Mouse (Mus musculus) telencephalon, adult 2 months (tissue): ENCODE data around the gene Klhl12.
A peak's percentile ranks its signal among the peaks of the same experiment; 100 is the strongest.
"Not testable (repeated sequence)": the region's sequence is repeated elsewhere in the genome, so short reads cannot be mapped to it uniquely, and the experiment has no call there.

Experiments used
- DNase-seq: peaks from one replicate; pipeline ENCODE4 v3.0.0-alpha.2; 2011; ENCODE audit warnings: low read depth, low spot score

Klhl12 gene

DNA sequence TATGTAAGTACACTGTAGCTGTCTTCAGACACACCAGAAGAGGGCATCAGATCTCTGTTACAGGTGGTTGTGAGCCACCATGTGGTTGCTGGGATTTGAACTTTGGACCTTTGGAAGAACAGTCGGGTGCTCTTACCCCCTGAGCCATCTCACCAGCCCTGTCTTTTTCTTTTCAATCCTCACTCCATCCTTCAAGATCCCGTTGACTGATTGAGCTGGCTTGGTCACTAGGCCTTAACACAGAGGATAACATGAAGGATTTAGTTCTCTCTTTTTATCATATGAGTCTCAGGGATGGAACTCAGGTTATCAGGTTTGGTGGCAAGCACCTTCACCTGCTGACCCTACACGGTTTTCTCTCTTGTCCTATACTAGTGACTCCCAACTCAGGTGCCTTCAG lies 6.8 kb upstream of the Klhl12 start:
- DNase-seq: not testable (repeated sequence)

DNA sequence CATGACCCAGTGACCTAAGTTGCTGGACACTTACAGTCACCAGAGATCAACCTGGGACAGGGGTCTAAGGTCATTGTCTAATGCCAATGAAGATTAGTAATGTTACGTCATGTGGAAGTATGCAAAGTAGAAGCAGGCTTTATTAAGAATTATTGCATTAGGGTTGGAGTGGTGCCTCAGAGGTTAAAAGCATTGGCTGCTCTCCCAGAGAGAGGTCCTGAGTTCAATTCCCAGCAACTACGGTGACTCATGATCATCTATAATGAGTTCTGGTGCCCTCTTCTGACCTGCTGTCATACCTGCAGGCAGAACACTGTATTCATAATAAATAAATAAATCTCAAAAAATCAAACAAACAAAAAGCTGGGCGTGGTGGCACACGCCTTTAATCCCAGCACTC lies 5.1 kb upstream of the Klhl12 start:
- DNase-seq: no peak

DNA sequence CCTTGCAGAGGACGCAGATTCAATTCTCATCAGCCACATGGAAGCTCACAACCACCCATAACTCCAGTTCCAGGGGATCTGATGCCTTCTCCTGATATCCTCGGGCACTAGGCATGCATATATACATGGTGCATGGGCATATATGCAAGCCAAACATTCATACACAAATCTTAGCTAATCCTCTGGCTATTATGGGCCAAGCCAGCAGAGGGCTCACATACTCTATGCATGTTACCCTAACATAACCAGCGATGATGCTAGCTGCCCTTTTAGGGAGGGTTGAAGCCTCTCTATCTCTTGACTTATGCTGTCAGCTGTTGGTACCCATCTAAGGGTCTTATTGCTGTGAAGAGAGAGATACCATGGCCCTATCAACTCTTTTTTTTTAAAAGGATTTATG lies 4.3 kb upstream of the Klhl12 start:
- peak; percentile 4 for DNase-seq

DNA sequence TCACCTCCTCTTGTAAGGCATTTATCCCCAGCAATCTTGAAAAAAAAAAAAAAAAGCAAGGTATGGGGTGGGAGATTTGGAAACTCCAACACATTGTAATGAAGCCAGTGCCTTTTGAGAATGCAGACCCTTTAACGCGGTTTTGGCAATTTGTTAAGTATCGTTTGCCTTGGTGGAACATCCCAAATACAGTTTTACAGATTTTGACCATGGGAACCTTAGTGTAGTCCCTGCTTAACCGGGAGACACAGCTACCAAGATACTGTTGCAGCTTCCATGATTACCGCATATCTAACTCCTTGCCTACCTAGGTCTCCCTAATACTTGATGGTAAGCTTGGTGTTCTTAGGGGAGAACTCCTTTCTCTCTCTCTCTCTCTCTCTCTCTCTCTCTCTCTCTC lies 729 bp downstream of the Klhl12 start:
- no peak for DNase-seq

DNA sequence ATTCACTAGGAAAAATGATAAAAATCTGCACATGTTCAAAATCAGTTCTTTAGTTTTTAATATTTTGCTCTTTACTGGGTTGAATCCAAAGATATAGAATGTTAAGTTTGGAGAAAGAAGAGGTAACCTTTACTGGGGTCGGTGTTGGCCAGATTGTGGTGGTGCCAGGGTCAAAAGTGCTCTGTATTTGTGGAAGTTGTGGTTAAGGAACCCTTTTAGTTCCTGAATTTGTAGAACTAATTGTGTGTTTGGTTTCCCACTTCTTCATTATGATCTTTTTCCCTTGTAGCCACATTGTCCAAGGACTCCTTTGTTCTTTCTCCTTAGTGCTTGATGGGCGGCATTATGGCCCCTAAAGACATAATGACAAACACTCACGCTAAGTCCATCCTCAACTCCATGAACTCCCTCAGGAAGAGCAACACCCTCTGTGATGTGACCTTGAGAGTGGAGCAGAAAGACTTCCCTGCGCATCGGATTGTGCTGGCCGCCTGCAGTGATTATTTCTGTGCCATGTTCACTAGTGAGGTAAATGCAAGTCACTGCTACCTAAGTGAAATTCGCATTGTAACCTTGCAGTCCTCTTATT lies 2.9 kb downstream of the Klhl12 start:
- no peak for DNase-seq

DNA sequence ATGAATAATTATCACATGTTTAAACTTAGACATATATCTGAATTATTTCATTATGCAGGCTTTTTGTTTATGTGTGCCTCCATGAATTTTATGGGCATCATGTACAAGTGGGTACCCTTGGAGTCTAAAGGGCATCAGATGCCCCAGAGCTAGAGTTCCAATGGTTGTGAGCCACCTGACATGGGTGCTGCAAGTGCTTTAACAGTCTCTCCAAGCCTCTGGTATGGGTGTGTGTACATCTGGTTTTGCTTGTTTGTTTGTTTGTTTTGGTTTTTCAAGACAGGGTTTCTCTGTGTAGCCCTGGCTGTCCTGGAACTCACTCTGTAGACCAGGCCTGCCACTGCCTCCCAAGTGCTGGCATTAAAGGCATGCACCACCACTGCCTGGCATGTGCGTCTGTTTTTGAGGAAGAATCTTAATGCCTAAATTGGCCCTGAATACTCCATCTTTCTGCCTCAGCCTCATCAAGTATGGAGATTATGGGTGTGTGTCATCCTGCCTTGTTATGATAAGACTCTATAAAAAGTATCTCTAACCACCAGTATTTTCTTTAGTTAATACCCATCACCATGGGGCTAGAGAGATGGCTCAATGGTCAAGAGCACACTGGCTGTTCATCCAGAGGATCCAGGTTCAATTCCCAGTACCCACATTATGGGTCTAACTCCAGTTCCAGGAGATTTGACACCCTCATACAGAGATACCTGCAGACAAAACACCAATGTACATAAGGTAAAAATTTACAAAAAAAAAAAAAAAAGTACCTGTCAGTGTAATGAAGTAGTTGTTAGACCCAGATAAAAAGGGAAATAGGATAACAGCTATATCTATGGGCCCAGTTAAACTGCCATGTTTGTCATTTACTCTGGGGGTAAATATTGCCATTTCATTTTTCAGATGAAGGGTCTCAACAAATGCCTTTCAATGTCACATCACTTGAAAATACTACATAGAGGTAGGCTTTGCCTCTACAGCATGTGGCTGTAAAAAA lies 5.3 kb downstream of the Klhl12 start:
- DNase-seq: no peak

DNA sequence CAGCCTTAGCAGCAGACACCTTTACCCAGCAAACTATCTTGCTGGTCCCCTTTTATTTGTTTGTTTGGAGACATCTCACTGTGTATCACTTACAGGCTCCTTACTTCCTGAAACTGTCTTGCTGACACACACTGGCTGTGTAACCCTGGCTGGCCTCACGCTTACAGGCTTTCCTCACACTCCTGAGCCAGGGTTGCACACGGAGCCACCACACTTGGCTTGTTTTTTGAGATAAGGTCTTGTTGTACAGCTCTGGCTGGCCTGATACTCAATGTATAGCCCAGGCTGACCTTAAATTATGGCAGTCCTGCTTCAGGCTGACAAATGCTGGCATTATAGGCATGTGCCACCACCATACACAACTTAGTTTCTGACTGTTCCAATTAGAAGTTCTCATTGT lies 29.3 kb downstream of the Klhl12 start:
- no peak for DNase-seq

DNA sequence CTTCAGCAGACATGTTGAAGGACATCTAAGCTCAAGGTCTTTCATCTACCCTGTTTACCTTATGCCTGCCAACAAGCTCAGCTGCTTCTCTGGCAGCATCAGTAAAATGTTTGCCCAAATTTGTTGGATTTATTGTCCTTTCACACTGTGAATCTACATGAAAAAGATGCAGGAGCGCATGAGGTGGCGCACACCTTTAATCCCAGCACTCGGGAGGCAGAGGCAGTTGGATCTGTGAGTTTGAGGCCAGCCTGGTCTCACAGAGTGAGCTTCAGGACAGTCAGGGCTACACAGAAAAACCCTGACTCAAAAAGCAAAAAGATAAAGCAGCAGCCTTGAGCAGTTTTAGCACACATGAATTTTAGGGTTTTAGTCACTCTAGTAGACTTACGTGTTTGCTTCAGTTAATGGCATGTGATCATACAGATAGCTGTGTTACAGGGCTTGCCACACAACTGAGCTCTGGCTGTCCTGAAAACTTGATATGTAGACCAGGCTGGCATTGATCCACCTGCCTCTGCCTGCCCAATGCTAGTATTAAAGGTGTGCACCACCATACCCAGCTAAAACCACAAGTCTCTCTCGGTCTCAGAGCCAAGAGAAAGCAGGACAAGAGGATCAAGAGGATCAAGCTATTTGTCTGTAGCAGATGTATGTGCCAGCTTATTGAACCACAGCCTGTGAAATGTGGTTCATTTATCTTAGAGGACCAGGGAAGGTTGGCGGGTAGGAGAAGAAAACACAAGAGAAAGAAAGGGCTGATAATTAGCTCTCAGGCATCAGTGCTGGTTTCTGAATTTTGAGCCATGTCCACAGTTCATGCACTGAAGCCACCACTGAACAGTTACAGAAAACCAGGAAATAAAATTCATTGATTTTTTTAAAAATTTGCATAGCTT lies 35.8 kb downstream of the Klhl12 start:
- no peak for DNase-seq

DNA sequence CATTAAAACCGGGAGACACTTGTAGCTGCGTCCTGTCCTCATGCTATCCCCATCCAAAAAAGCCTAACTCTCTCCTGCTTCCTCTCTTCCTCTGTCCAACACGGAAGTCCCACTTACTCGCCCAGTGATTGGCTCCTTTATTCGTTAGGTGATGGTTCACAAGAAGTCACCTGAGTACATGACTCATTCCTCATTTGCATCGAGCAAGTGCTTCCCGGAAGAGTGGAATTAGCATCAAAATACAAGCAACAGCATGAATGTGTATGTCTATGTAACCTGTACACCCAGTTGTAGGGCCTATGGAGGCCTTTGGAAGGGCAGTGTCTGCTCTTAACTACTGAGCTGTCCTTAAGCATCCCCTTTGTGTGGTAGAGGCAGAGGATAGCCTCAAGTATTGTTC lies 36.9 kb downstream of the Klhl12 start:
- DNase-seq: no peak

DNA sequence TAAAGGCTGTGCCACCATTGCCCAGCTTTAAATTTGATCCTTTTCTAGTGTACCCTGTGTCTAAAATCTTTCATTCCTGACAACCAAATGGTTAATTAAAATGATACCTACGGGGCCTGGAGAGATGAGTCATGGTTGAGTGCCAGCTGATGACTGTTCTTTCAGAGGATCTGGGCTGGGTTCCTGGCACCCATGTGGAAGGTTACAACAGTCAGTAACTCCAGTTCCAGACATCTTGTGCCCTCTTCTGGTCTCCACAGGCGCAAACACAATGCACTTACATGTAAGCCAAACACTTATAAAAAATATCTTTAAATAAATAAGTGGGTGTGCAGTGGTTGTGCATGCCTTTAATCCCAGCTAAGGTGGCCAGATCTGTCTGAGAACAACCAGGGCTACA lies 38.2 kb downstream of the Klhl12 start:
- DNase-seq: no peak

DNA sequence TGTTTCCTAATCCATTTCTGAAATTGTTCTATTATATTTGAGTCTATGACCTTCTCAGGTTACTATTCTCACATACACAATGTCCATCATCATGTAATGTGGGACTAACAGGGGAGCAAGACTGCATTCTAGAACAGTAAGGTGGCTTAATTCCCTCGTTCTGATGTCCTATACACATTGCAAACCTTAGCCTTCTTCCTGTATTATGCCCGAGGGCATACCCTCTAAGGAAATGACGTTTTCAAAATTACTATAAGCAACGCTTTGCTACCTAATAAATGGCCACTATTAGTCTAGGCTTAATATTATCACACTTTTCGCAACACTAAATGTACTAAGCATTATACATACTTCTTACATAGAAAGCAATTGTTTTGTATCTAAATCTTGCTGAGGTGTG lies 38.6 kb downstream of the Klhl12 start:
- DNase-seq: no peak

DNA sequence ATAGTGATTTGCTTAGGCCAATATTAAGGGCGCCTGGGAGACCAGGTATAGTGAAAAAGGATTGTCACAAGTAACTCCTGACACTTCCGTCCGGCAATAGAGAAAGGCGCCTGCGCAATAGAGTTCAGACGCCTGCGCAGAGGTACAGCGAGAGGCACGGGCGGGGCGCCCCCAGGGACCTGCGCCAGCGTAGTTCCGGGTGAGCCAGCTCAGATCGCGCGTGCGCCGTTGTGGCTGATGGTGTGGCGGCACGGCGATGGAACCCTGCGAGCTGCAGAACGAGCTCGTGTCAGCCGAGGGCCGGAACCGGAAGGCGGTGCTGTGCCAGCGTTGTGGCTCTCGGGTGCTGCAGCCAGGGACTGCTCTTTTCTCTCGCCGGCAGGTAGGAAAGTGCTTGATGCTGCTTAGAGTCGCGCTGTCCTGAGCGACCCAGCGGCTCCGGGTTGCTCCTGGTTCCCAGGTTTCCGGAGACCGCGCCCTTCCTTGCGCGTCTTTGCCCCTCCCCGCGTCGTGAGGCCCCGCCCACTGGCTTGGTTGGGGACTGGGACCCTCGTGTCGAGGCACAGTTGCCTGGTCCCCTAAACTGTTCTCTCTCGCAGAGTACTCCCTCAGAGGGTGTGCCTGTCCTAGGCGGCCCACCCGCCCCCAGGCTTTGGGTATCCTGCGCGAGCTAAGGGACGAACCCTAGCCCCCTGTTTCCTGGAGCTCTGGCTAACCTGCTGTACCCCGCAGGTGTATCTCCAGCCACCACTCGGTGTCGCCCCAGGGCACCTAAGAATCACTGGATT lies 39.3 kb downstream of the Klhl12 start, which contains the start of gene Rabif:
Rabif (plus strand) TSS at position 221 of the 788 bp plus-strand sequence.
- DNase-seq: peak; percentile 95

DNA sequence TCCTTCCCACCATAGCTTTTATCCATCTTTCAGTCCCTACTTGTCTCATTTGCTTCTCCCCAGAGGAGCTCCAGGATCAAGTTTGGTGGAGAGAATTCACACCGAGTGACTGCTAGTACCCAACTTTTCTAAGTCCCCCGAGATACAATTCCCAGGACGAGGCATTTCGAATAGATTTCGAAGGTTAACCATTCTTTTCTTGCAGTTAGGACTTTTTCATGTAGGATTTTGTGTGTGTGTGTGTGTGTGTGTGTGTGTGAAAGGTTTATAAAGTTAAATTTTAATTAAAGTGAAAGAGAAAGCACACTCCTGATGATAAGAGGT lies 39.8 kb downstream of the Klhl12 start:
- no peak for DNase-seq

DNA sequence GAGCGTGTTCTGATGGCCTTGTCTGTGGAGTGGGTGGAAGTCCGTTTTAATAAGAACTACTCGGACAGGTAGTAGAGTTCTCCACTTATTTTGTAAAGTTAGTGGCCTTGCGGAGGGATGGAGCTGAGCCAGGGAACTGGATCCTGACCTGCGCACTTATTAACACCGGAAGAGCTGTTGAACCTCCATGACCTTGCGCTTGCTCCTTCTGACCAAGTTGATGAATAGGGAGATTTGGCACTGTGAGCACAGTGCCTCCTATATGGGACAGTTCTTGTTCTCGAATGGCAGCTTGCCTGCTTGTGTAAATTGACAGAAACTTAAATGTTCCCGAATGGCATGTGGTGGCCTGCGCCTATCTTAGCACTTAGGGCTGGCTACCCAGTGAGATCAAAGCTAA lies 40.7 kb downstream of the Klhl12 start:
- DNase-seq: no peak

DNA sequence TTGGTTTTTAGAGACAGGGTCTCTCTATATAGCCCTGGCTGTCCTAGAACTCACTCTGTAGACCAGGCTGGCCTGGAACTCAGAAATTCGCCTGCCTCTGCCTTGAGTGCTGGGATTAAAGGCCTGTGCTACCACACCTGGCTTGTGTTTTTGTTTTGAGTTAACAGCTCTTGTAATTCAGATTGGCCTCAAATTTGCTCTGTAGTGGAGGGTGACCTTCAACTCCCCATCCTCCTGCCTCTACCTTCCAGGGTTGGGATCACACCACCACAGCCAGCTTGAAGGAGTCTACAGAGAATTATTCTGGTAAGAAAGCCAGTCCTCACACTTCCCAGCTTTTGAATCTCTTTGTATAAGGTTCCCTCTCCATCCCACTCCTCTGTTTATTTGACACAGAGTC lies 45.6 kb downstream of the Klhl12 start:
- no peak for DNase-seq

DNA sequence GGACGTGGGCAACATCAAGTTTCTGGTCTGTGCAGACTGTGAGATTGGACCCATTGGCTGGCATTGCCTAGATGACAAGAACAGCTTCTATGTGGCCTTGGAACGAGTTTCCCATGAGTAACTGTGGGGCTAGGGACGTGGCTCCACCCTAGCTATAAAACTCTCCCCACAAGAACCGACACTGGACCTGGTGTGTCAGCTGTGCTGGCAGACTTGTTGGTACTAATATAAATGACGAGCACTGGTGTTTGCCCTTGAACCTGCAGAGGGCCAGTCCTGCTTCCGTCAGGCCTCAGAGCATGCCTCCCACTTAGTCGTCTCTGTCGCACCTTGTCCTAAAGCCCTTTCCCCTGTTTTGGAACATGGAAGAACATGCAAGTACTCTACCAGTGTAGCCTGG lies 50.9 kb downstream of the Klhl12 start:
- no peak for DNase-seq

DNA sequence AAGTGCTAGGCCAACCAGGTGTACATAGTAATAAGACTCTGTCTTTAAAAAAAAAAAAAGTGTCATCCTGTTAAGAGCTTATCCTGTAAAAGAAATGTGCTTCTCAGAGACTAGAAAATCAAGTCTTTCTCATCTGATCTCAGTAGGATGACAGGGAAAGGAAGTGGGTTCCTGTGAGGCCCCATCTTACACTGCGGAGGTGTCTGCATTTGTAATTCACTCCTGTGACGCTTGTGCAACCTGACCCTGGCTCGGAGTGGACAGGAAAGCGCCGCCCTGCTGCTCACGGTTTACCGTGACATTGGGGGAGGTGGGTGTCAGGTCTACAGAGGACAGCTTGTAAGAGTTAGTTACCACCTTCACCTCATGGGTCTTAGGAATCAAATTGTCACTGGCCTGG lies 54.7 kb downstream of the Klhl12 start:
- DNase-seq: no peak

DNA sequence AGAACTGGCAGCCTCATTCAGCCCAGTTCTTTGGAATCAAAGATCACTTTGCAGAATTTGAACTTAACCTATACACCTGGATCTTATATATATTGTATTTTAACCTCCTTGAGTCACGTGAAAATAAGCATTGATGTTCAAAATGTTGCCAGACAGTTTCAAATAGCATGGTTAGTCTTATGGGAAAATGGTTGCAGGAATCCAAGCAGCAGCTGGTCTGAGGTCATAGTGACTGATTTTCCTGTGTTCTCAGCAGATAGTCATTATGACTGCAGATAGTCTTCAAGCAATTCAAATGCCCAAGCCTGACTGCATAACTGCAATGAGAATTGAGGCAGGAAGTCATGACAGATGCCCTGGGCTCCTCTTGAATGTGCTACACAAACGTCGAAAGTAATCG lies 56.9 kb downstream of the Klhl12 start:
- DNase-seq: no peak

DNA sequence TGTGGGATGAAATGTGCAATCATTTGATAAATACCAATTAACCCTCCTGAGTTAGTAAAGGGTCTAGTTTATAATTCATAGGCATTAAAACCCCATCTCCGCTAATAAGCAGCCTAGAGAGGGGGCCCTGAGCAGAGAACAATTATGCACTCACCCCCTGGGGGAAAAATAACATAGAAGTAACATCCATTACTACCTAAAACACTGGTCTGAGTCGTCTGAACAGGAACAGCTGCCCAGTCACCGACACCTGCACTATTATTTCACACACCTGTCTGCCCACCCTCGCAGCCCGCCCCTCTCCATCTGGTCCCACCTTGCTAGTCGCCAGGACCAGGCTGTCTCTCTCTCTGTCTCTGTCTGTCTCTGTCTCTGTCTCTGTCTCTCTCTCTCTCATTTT lies 57.3 kb downstream of the Klhl12 start:
- DNase-seq: no peak

DNA sequence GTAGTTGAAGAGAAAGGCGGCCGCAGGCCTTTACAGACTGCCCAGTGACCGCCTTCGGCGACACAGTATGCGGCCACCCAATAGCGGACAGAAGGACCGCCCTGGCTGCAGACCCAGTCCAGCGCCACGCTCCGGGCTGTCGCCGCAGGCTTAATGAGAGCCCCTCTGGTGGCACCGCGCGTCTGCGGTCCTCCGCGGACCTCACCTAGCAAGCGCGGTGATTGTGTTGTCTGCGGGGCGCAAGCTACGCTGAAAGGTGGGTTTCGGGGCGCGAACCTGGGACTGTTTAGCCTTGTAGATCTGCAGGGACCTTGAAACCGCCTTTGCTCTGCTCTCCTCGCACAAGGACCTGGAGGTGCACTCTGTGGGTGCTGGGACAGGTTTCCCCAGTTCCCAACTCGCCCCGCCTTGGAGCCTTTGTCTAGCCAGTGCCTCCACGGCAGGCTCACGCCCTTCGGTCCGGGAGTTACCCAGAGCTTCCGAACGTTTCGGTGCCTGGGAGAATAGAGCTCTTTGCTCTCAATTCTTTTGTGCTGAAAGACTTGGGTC lies 58.1 kb downstream of the Klhl12 start:
- no peak for DNase-seq
